Mouse (Mus musculus) brain, embryonic 14.5 days (tissue): ENCODE measurements around the gene Zfp940. TPM values are rescaled to one million over a fixed set of nuclear protein-coding genes. Genes with fewer than 3 reads are reported as not detected.
"Not testable (repeated sequence)": the region's sequence is repeated elsewhere in the genome, so short reads cannot be mapped to it uniquely, and the experiment has no call there.

Experiments used
- DNase-seq: peaks from one replicate; pipeline ENCODE4 v3.0.0-alpha.2; 2011; ENCODE audit warnings: low read depth
- CTCF ChIP-seq: fragments of 200-500 bp; IDR thresholded peaks from 2 replicates; pipeline ENCODE4 v1.5.1; 2012; ENCODE audit warnings: inconsistent platforms, mild to moderate bottlenecking, moderate library complexity, borderline replicate concordance; ENCODE audit not compliant: insufficient read depth, insufficient read length; ENCODE audit errors: extremely low read depth
- POLR2A ChIP-seq: fragments of 200-500 bp; IDR thresholded peaks from 2 replicates; pipeline ENCODE4 v1.6.1; 2012; ENCODE audit warnings: mild to moderate bottlenecking, inconsistent platforms, borderline replicate concordance; ENCODE audit not compliant: poor library complexity, insufficient read depth, insufficient read length, severe bottlenecking; ENCODE audit errors: extremely low read depth
- polyA plus RNA-seq: library from polyadenylated mRNA; depleted of rRNA; stranded (reverse); fragments of >200 nt; gene quantifications from 2 replicates; pipeline ENCODE4 v1.2.3, GENCODE M21; 2012; rRNA removed

Zfp940 gene
- 7.4 and 9.1 TPM in 2 replicates for polyA plus RNA-seq

- DNase-seq, result peak; percentile 97
- peak; percentile 36; the same call in 1 of the 2 replicates for TF ChIP-seq POLR2A
- TF ChIP-seq CTCF, result no peak
Measured at GRCm38 (mm10) chr7:29853219-29853842, at the start of gene Zfp940. Zfp940 (minus strand) TSS chr7:29853669.

GRCm38 (mm10) chr7:29898351-29898750 lies 44.9 kb upstream of the Zfp940 start:
- DNase-seq, result no peak
- TF ChIP-seq POLR2A (no peak), CTCF (no peak)

- TF ChIP-seq CTCF, result no peak
- no peak for TF ChIP-seq POLR2A
- DNase-seq, result no peak
Measured at GRCm38 (mm10) chr7:29892756-29893155, 39.3 kb upstream of the Zfp940 start.

GRCm38 (mm10) chr7:29890501-29890900 lies 37.0 kb upstream of the Zfp940 start:
- no peak for TF ChIP-seq POLR2A
- DNase-seq, result no peak

GRCm38 (mm10) chr7:29880916-29881315 lies 27.4 kb upstream of the Zfp940 start:
- no peak for TF ChIP-seq CTCF
- TF ChIP-seq POLR2A, result no peak
- no peak for DNase-seq

GRCm38 (mm10) chr7:29880056-29880455 lies 26.6 kb upstream of the Zfp940 start:
- TF ChIP-seq CTCF, result no peak
- TF ChIP-seq POLR2A, result no peak
- DNase-seq, result no peak

- DNase-seq, result not testable (repeated sequence)
Measured at GRCm38 (mm10) chr7:29877561-29877960, 24.1 kb upstream of the Zfp940 start.

GRCm38 (mm10) chr7:29874256-29874655 lies 20.8 kb upstream of the Zfp940 start:
- TF ChIP-seq POLR2A (no peak), CTCF (no peak)
- DNase-seq, result no peak

GRCm38 (mm10) chr7:29861660-29862059 lies 8.2 kb upstream of the Zfp940 start:
- TF ChIP-seq POLR2A, result no peak
- peak; percentile 16; the same call in 1 of the 2 replicates for TF ChIP-seq CTCF
- DNase-seq, result peak; percentile 4

- peak; percentile 97 for DNase-seq
- TF ChIP-seq POLR2A, result peak; percentile 51; the same call in 1 of the 2 replicates
- no peak for TF ChIP-seq CTCF
Measured at GRCm38 (mm10) chr7:29859532-29860517, 6.4 kb upstream of the Zfp940 start, which contains the start of gene Zfp420. Zfp420 (plus strand) TSS chr7:29859979.

- no peak for DNase-seq
- TF ChIP-seq CTCF (no peak), POLR2A (no peak)
Measured at GRCm38 (mm10) chr7:29852831-29853218, 644 bp downstream of the Zfp940 start.
